Mouse (Mus musculus) heart, embryonic 10.5 days (tissue): ENCODE results near the gene Tlr13. TPM values are rescaled to one million over a fixed set of nuclear protein-coding genes. Genes with fewer than 3 reads are reported as not detected.
A peak's percentile ranks its signal among the peaks of the same experiment; 100 is the strongest.

Experiments
- DNase-seq: peaks from one replicate; pipeline ENCODE4 v3.0.0-alpha.2; 2017; ENCODE audit warnings: low spot score
- H3K27ac ChIP-seq: fragments of 300-500 bp; sonication (generic); 2 replicates; pipeline ENCODE4 v1.5.1; 2016; ENCODE audit warnings: mild to moderate bottlenecking
- H3K27me3 ChIP-seq: fragments of 300-500 bp; sonication (generic); 2 replicates; pipeline ENCODE4 v1.6.1; 2016; ENCODE audit warnings: mild to moderate bottlenecking; ENCODE audit not compliant: poor library complexity, insufficient read depth, severe bottlenecking
- H3K36me3 ChIP-seq: fragments of 300-500 bp; sonication (generic); 2 replicates; pipeline ENCODE4 v1.6.1; 2016; ENCODE audit warnings: mild to moderate bottlenecking, moderate library complexity
- H3K4me1 ChIP-seq: fragments of 300-500 bp; sonication (generic); 2 replicates; pipeline ENCODE4 v1.6.1; 2016; ENCODE audit warnings: mild to moderate bottlenecking
- H3K4me3 ChIP-seq: fragments of 300-500 bp; sonication (generic); 2 replicates; pipeline ENCODE4 v1.5.1; 2016; ENCODE audit warnings: mild to moderate bottlenecking, moderate library complexity
- H3K9me3 ChIP-seq: fragments of 300-500 bp; sonication (generic); 2 replicates; pipeline ENCODE4 v1.6.1; 2016; ENCODE audit warnings: mild to moderate bottlenecking, moderate library complexity
- WGBS: fragments of 180-500 bp; shearing (Covaris S2); methylation state at CpG from one replicate; pipeline ENCODE4 v1.1.7; 2016; 5-methylcytosine and 5-hydroxymethylcytosine counted together
- polyA plus RNA-seq: library from polyadenylated mRNA; unstranded; fragments of >200 nt; fragmentation: Nextera tagmentation; extraction: Ambion mirVana; gene quantifications from 2 replicates; pipeline ENCODE4 v1.2.1, GENCODE M21; 2016

Gene Tlr13
- polyA plus RNA-seq, 1 experiment from 2014 or later, result 0.08 TPM

GRCm38 (mm10) chrX:106154180-106154586 is 11.2 kb downstream of the Tlr13 start:
- H3K27ac ChIP-seq, result no peak overlapping the region
- no peaks in the 10 kb centered on the region for H3K36me3 ChIP-seq
- 0 out of 2 replicates have a peak, but pooled peaks cover 3% of the 10 kb centered on the region for H3K4me1 ChIP-seq
- no peaks in the 10 kb centered on the region; the same call in 1 of the 2 replicates for H3K27me3 ChIP-seq
- no peak overlapping the region for H3K4me3 ChIP-seq
- H3K9me3 ChIP-seq, result no peaks in the 10 kb centered on the region
- DNase-seq, result no peak

DNA sequence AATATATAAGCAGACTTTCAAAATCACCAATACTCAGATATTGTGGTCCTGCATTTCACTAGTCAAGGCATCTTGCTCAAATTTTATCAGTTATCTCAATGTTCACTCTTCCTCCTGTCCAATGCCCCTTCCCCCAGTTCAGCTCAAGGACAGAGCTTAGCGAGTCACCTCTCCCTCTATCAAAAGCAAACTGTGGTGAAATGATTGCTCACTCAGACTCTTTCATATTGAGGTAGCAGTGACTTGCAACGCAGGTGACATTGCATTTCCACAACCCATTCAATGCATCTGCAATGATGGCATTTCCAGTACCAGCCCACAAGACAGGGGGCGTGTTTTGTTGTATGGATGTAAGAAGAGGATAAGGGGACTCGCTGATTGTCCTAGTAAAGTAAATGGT is 12.9 kb downstream of the Tlr13 start:
- WGBS, result 66% methylated on average over 4 of the region's 4 CpGs
- 0 out of 2 replicates have a peak, but pooled peaks cover 3% of the 10 kb centered on the region for H3K4me1 ChIP-seq
- no peaks in the 10 kb centered on the region for H3K36me3 ChIP-seq
- DNase-seq, result no peak
- no peaks in the 10 kb centered on the region for H3K9me3 ChIP-seq
- no peaks in the 10 kb centered on the region; the same call in 1 of the 2 replicates for H3K27me3 ChIP-seq
- H3K27ac ChIP-seq, result no peak overlapping the region
- no peak overlapping the region for H3K4me3 ChIP-seq

DNA sequence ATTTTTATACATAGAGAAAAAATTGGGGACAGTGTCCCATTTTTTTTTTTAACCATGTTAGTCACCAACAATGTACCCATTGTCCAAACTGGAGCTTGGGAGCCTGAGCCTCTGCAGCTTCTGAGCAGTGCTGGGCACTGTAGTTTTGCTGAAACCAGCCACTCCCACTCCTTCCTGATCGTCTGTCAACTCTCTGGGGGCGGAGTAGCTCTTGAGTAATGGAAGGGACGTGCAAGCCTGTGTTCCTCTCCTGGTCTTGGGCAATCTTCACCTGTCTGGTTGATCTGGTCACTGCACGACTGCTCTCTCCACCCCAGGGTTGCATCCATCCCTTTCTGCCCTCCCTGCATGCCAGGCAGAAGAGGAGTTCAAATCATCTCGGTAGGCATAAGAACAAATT is 21.0 kb downstream of the Tlr13 start:
- Histone ChIP-seq H3K27me3 (no peaks in the 10 kb centered on the region), H3K27ac (no peak overlapping the region), H3K9me3 (no peaks in the 10 kb centered on the region), H3K36me3 (no peaks in the 10 kb centered on the region), H3K4me3 (no peak overlapping the region), H3K4me1 (no peaks in the 10 kb centered on the region)
- DNase-seq, result no peak
- WGBS, result 45% methylated on average over 5 of the region's 5 CpGs

- H3K9me3 ChIP-seq, result no peaks in the 10 kb centered on the region
- H3K27ac ChIP-seq, result no peak overlapping the region
- H3K4me1 ChIP-seq, result no peaks in the 10 kb centered on the region
- DNase-seq, result no peak
- WGBS, result 74% methylated on average over 5 of the region's 5 CpGs
- H3K27me3 ChIP-seq, result no peaks in the 10 kb centered on the region
- no peak overlapping the region for H3K4me3 ChIP-seq
- H3K36me3 ChIP-seq, result no peaks in the 10 kb centered on the region
These were observed 21.6 kb downstream of the Tlr13 start for GRCm38 (mm10) chrX:106164555-106164954.

GRCm38 (mm10) chrX:106165089-106165488 is 22.1 kb downstream of the Tlr13 start:
- no peak for DNase-seq
- H3K4me3 ChIP-seq, result no peak overlapping the region
- no peaks in the 10 kb centered on the region for H3K27me3 ChIP-seq
- H3K36me3 ChIP-seq, result no peaks in the 10 kb centered on the region
- H3K9me3 ChIP-seq, result no peaks in the 10 kb centered on the region
- H3K4me1 ChIP-seq, result no peaks in the 10 kb centered on the region
- WGBS, result 71% methylated on average over 1 of the region's 1 CpGs
- H3K27ac ChIP-seq, result no peak overlapping the region

- peak; percentile 79 for DNase-seq
These were observed 28.3 kb downstream of the Tlr13 start for GRCm38 (mm10) chrX:106171106-106171852.

DNA sequence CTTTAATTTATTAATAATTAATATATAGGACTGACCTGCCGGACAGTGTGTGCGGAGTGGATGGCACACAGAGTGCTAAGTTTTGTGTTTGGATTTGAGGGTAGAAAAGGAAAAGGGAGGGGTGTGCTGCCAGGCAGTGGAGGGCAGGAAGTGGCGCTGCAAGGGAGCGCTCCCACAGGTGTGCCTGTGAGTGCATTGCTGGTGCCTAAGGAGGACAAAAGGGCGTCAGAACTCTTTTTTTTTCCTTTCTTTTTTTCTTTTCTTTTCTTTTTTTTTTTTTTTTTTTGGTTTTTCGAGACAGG is 28.8 kb downstream of the Tlr13 start:
- H3K27ac ChIP-seq, result peak overlapping the region; percentile 67; the same call in 1 of the 2 replicates
- 60% methylated on average over 5 of the region's 6 CpGs for WGBS
- no peaks in the 10 kb centered on the region for H3K9me3 ChIP-seq
- no peaks in the 10 kb centered on the region for H3K4me1 ChIP-seq
- H3K36me3 ChIP-seq, result no peaks in the 10 kb centered on the region
- H3K27me3 ChIP-seq, result no peaks in the 10 kb centered on the region
- peak overlapping the region; percentile 49 for H3K4me3 ChIP-seq
- no peak for DNase-seq

More at GRCm38 (mm10) chrX:106171106-106171852, 28.3 kb downstream of the Tlr13 start:
- Histone ChIP-seq H3K36me3 (no peaks in the 10 kb centered on the region), H3K4me1 (no peaks in the 10 kb centered on the region), H3K27ac (peak overlapping the region; percentile 67; the same call in 1 of the 2 replicates), H3K4me3 (peak overlapping the region; percentile 49), H3K27me3 (no peaks in the 10 kb centered on the region), H3K9me3 (no peaks in the 10 kb centered on the region)
- 26% methylated on average over 18 of the region's 18 CpGs for WGBS

- Histone ChIP-seq H3K36me3 (no peaks in the 10 kb centered on the region), H3K27me3 (no peaks in the 10 kb centered on the region), H3K27ac (no peak overlapping the region), H3K4me1 (no peaks in the 10 kb centered on the region), H3K4me3 (no peak overlapping the region), H3K9me3 (no peaks in the 10 kb centered on the region)
- no peak for DNase-seq
- WGBS, result 56% methylated on average over 9 of the region's 9 CpGs
These were observed 33.3 kb downstream of the Tlr13 start for GRCm38 (mm10) chrX:106176331-106176730.

GRCm38 (mm10) chrX:106184279-106184678 is 41.3 kb downstream of the Tlr13 start:
- DNase-seq, result no peak
- no peak overlapping the region for H3K4me3 ChIP-seq
- 20% methylated on average over 4 of the region's 4 CpGs for WGBS

GRCm38 (mm10) chrX:106185706-106186105 is 42.7 kb downstream of the Tlr13 start:
- Histone ChIP-seq H3K27ac (peak overlapping the region; percentile 91), H3K4me3 (no peak overlapping the region), H3K9me3 (no peaks in the 10 kb centered on the region), H3K27me3 (no peaks in the 10 kb centered on the region), H3K4me1 (no peaks in the 10 kb centered on the region), H3K36me3 (0 out of 2 replicates have a peak, but pooled peaks cover 4% of the 10 kb centered on the region)
- 26% methylated on average over 5 of the region's 5 CpGs for WGBS
- no peak for DNase-seq

More at GRCm38 (mm10) chrX:106184279-106184678, 41.3 kb downstream of the Tlr13 start:
- Histone ChIP-seq H3K36me3 (no peaks in the 10 kb centered on the region), H3K27ac (no peak overlapping the region), H3K9me3 (no peaks in the 10 kb centered on the region), H3K4me1 (no peaks in the 10 kb centered on the region), H3K27me3 (no peaks in the 10 kb centered on the region)

DNA sequence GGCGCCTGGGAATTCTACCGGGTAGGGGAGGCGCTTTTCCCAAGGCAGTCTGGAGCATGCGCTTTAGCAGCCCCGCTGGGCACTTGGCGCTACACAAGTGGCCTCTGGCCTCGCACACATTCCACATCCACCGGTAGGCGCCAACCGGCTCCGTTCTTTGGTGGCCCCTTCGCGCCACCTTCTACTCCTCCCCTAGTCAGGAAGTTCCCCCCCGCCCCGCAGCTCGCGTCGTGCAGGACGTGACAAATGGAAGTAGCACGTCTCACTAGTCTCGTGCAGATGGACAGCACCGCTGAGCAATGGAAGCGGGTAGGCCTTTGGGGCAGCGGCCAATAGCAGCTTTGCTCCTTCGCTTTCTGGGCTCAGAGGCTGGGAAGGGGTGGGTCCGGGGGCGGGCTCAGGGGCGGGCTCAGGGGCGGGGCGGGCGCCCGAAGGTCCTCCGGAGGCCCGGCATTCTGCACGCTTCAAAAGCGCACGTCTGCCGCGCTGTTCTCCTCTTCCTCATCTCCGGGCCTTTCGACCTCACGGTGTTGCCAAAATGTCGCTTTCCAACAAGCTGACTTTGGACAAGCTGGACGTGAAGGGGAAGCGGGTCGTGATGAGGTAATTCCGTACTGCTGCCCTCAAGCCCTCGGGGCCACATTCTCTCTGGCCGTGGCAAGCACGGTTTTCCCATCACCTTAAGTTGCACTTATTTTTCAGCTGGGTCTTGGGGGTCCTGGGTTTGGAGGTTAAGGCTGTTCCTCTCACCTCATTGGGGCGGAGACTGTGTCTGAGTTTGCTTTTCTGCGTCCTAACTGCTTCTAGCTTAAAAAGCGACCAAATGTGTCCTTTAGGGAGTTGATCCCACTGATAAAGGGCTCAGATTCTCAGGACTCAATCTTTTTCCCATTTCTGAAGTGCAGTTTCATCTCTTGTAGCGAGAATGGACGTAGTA is 44.0 kb downstream of the Tlr13 start, which contains the start of gene Pgk1:
Gene Pgk1 (plus strand): TSS at position 388 of the 937 bp plus-strand sequence.
- Histone ChIP-seq H3K27me3 (no peaks in the 10 kb centered on the region), H3K36me3 (peaks cover 7% of the 10 kb centered on the region; the same call in 1 of the 2 replicates), H3K27ac (peak within 1 kb of the TSS; percentile 91), H3K9me3 (no peaks in the 10 kb centered on the region), H3K4me3 (peak within 1 kb of the TSS; percentile 65), H3K4me1 (no peaks in the 10 kb centered on the region)
- peak; percentile 98 for DNase-seq
- WGBS, result 11% methylated on average over 55 of the region's 55 CpGs

DNA sequence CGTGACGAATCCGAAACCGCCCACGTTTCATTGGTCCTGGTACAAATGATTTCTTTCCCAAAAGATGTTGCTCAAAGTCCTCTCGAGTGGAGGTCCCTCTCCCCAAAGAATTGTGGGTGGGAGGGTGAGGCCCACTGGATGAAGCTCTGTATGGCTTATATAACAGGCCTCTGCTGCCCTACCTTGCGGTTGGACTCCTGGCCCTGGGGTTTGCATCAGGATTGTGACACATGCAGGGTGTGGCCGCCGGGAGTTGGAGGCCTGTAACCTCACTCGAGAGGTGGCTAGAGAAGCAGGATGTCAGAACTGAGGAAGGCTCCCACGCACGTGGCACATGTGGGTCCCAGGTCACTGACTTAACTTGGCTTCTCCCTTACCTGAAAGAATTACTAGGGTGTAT is 44.7 kb downstream of the Tlr13 start:
- peak overlapping the region; percentile 65 for H3K4me3 ChIP-seq
- peak overlapping the region; percentile 91 for H3K27ac ChIP-seq
- no peak for DNase-seq
- no peaks in the 10 kb centered on the region for H3K9me3 ChIP-seq
- no peaks in the 10 kb centered on the region for H3K27me3 ChIP-seq
- H3K4me1 ChIP-seq, result no peaks in the 10 kb centered on the region
- peaks cover 13% of the 10 kb centered on the region for H3K36me3 ChIP-seq
- 15% methylated on average over 12 of the region's 12 CpGs for WGBS

- Histone ChIP-seq H3K4me3 (peak overlapping the region; percentile 65), H3K4me1 (no peaks in the 10 kb centered on the region), H3K9me3 (no peaks in the 10 kb centered on the region), H3K27me3 (no peaks in the 10 kb centered on the region), H3K27ac (0 out of 2 replicates have a peak overlapping the region, but pooled peaks have one; percentile 91), H3K36me3 (peaks cover 28% of the 10 kb centered on the region)
- DNase-seq, result no peak
- WGBS, result 43% methylated on average over 5 of the region's 5 CpGs
These were observed 46.4 kb downstream of the Tlr13 start for GRCm38 (mm10) chrX:106189356-106189755.
